Mouse (Mus musculus) E14TG2a.4 (cell line): Measurements from ENCODE around the gene B230118H07Rik.

Experiments
- CTCF ChIP-seq: conservative IDR thresholded peaks from 2 replicates; pipeline ENCODE4 v1.5.1; 2014; ENCODE audit warnings: low read length
- NANOG ChIP-seq: IDR thresholded peaks from 2 replicates; pipeline ENCODE4 v1.6.1; 2014; ENCODE audit warnings: borderline replicate concordance, low read length, mixed read lengths
- POU5F1 ChIP-seq: IDR thresholded peaks from 2 replicates; pipeline ENCODE4 v1.6.1; 2014; ENCODE audit warnings: low read length, borderline replicate concordance

GRCm38 (mm10) chr2:101618373-101618772, 31.0 kb downstream of the B230118H07Rik start:
- no peak for TF ChIP-seq CTCF
- no peak for TF ChIP-seq POU5F1
- no peak for TF ChIP-seq NANOG
